Mouse (Mus musculus) midbrain, embryonic 16.5 days (tissue): ENCODE data around the gene Gm8764. TPM values are rescaled to one million over a fixed set of nuclear protein-coding genes. Genes with fewer than 3 reads are reported as not detected.
"Not testable (repeated sequence)": the region's sequence is repeated elsewhere in the genome, so short reads cannot be mapped to it uniquely, and the experiment has no call there.

Experiments used
- ATAC-seq: fragments of 200-750 bp; cut with Nextera tagmentation; 2 replicates; pipeline ENCODE4 v1.8.0; 2017; ENCODE audit warnings: moderate TSS enrichment
- H3K27ac ChIP-seq: fragments of 300-500 bp; sonication (generic); 2 replicates; pipeline ENCODE4 v1.5.1; 2014; ENCODE audit warnings: mild to moderate bottlenecking, low read length, mixed read lengths
- H3K27me3 ChIP-seq: fragments of 300-500 bp; sonication (generic); 2 replicates; pipeline ENCODE4 v1.6.1; 2014; ENCODE audit warnings: low read depth, low read length, mixed read lengths; ENCODE audit not compliant: control insufficient read depth, insufficient read depth
- H3K36me3 ChIP-seq: fragments of 300-500 bp; sonication (generic); 2 replicates; pipeline ENCODE4 v1.6.1; 2014; ENCODE audit warnings: mild to moderate bottlenecking, low read length, moderate library complexity, mixed read lengths; ENCODE audit not compliant: control insufficient read depth, insufficient read depth
- H3K4me1 ChIP-seq: fragments of 300-500 bp; sonication (generic); 2 replicates; pipeline ENCODE4 v1.6.1; 2014; ENCODE audit warnings: mild to moderate bottlenecking, low read length, mixed read lengths; ENCODE audit not compliant: control insufficient read depth, insufficient read depth
- H3K4me2 ChIP-seq: fragments of 300-500 bp; sonication (generic); 2 replicates; pipeline ENCODE4 v1.6.1; 2014; ENCODE audit warnings: mild to moderate bottlenecking, low read length, mixed read lengths
- H3K4me3 ChIP-seq: fragments of 300-500 bp; sonication (generic); 2 replicates; pipeline ENCODE4 v1.5.1; 2014; ENCODE audit warnings: low read depth, mild to moderate bottlenecking, low read length, moderate library complexity, mixed read lengths
- H3K9ac ChIP-seq: fragments of 300-500 bp; sonication (generic); 2 replicates; pipeline ENCODE4 v1.6.1; 2014; ENCODE audit warnings: low read depth, low read length, mixed read lengths
- H3K9me3 ChIP-seq: fragments of 300-500 bp; sonication (generic); replicated peaks from 2 replicates; pipeline ENCODE4 v1.6.1; 2014; ENCODE audit warnings: mild to moderate bottlenecking, low read length, mixed read lengths; ENCODE audit not compliant: control insufficient read depth, poor library complexity, severe bottlenecking
- WGBS: fragments of 180-500 bp; shearing (Covaris S2); extraction: QIAGEN DNeasy Blood & Tissue Kit; methylation state at CpG from one replicate; pipeline ENCODE4 v1.1.7; 2014; 5-methylcytosine and 5-hydroxymethylcytosine counted together
- polyA plus RNA-seq: library from polyadenylated mRNA; unstranded; fragments of >200 nt; fragmentation: Nextera tagmentation; extraction: Ambion mirVana; gene quantifications from 2 replicates; pipeline ENCODE4 v1.2.1, GENCODE M21; 2015

Gene Gm8764
- polyA plus RNA-seq = not detected in 2 replicates

DNA sequence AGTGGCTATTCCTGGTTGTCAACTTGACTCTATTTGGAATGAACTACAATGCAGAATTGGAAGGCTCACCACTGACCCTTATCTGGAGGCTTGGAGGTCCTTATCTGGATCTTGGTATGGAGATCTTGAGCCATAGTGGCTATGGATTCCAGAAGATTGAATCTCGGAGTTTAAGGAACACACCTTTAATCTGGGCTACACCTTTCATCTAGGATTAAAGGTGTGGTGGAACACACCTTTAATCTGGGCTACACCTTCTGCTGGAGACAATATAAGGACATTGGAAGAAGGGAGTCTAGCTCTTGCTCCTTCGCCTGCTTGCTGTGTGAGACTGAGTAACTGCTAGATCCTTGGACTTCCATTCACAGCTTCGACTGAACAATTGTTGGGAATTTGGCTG, at the start of gene Gm8764:
Gm8764 (plus strand) TSS at position 301 of the 400 bp plus-strand sequence.
- WGBS = no CpG with 5 or more reads among the region's 3 CpGs
- not testable (repeated sequence) for H3K9me3 ChIP-seq

DNA sequence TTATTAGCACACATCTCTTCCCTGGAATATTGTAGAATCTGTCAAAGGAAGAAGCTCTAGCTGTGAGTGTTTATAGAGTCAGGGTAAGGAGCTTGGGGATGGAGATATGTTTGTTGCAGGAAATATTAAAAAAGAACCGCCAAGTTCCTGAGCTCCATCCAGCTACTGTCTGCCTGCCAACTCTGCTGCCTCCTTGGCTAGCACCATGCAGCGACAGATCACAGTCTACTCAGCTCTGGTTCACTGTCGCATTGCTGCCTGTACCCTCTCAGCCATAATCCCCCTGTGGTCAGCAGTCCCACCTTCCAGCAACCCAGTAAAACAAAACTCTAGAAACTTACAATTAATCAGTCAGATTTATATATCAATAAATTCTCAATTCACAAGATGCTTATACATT, 49.8 kb upstream of the Gm8764 start:
- Histone ChIP-seq H3K27me3 (no peaks in the 10 kb centered on the region), H3K4me3 (no peak overlapping the region), H3K4me2 (no peak overlapping the region), H3K9ac (no peak overlapping the region), H3K4me1 (no peaks in the 10 kb centered on the region), H3K27ac (no peak overlapping the region), H3K36me3 (no peaks in the 10 kb centered on the region), H3K9me3 (no peaks in the 10 kb centered on the region)
- WGBS = 84% methylated on average over 3 of the region's 3 CpGs
- ATAC-seq = no peak

More for the DNA sequence above, at the start of gene Gm8764:
- H3K27ac ChIP-seq, H3K4me1 ChIP-seq, H3K36me3 ChIP-seq, ATAC-seq, H3K4me2 ChIP-seq, H3K27me3 ChIP-seq, H3K9ac ChIP-seq, H3K4me3 ChIP-seq: not testable (repeated sequence)

GRCm38 (mm10) chr10:104118312-104118711, 41.5 kb upstream of the Gm8764 start:
- no peak overlapping the region for H3K4me2 ChIP-seq
- no peak overlapping the region for H3K27ac ChIP-seq
- no peaks in the 10 kb centered on the region for H3K36me3 ChIP-seq
- H3K4me3 ChIP-seq = no peak overlapping the region
- H3K27me3 ChIP-seq = no peaks in the 10 kb centered on the region
- H3K4me1 ChIP-seq = no peaks in the 10 kb centered on the region
- ATAC-seq = no peak
- 77% methylated on average over 2 of the region's 2 CpGs for WGBS
- H3K9me3 ChIP-seq = no peaks in the 10 kb centered on the region
- H3K9ac ChIP-seq = no peak overlapping the region

- WGBS = no CpG with 5 or more reads among the region's 3 CpGs
- ATAC-seq = not testable (repeated sequence)
Observed at GRCm38 (mm10) chr10:104142687-104143086, 17.1 kb upstream of the Gm8764 start, which contains the start of gene Gm21293. Gene Gm21293, plus strand, starts transcription at chr10:104142987.

DNA sequence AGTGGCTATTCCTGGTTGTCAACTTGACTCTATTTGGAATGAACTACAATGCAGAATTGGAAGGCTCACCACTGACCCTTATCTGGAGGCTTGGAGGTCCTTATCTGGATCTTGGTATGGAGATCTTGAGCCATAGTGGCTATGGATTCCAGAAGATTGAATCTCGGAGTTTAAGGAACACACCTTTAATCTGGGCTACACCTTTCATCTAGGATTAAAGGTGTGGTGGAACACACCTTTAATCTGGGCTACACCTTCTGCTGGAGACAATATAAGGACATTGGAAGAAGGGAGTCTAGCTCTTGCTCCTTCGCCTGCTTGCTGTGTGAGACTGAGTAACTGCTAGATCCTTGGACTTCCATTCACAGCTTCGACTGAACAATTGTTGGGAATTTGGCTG, 8.6 kb upstream of the Gm8764 start, which contains the start of gene Gm6763:
Gm6763 (plus strand) TSS at position 301 of the 400 bp plus-strand sequence.
- H3K4me3 ChIP-seq, H3K4me1 ChIP-seq, H3K27me3 ChIP-seq, H3K4me2 ChIP-seq, H3K27ac ChIP-seq, ATAC-seq, H3K9ac ChIP-seq, H3K9me3 ChIP-seq, H3K36me3 ChIP-seq: not testable (repeated sequence)
- no CpG with 5 or more reads among the region's 3 CpGs for WGBS

More at GRCm38 (mm10) chr10:104142687-104143086, 17.1 kb upstream of the Gm8764 start, which contains the start of gene Gm21293:
- not testable (repeated sequence) for H3K9ac ChIP-seq, H3K4me2 ChIP-seq, H3K36me3 ChIP-seq, H3K27me3 ChIP-seq, H3K27ac ChIP-seq, H3K4me1 ChIP-seq, H3K9me3 ChIP-seq, H3K4me3 ChIP-seq

GRCm38 (mm10) chr10:104168215-104168614, 8.4 kb downstream of the Gm8764 start, which contains the start of gene Gm21304:
Gene Gm21304, plus strand, starts transcription at chr10:104168515.
- H3K4me2 ChIP-seq, H3K9me3 ChIP-seq, ATAC-seq, H3K36me3 ChIP-seq, H3K9ac ChIP-seq, H3K4me1 ChIP-seq, H3K27ac ChIP-seq, H3K4me3 ChIP-seq, H3K27me3 ChIP-seq: not testable (repeated sequence)
- no CpG with 5 or more reads among the region's 3 CpGs for WGBS

- not testable (repeated sequence) for H3K36me3 ChIP-seq, H3K9ac ChIP-seq, H3K4me1 ChIP-seq, H3K4me3 ChIP-seq, H3K27me3 ChIP-seq, ATAC-seq, H3K4me2 ChIP-seq, H3K27ac ChIP-seq, H3K9me3 ChIP-seq
- no CpG with 5 or more reads among the region's 3 CpGs for WGBS
Observed at GRCm38 (mm10) chr10:104176724-104177123, 16.9 kb downstream of the Gm8764 start, which contains the start of gene Gm21312. Gene Gm21312, plus strand, starts transcription at chr10:104177024.

GRCm38 (mm10) chr10:104185233-104185632, 25.4 kb downstream of the Gm8764 start, which contains the start of gene Gm20765:
Gene Gm20765, plus strand, starts transcription at chr10:104185533.
- not testable (repeated sequence) for H3K9ac ChIP-seq, H3K4me3 ChIP-seq, H3K27ac ChIP-seq, H3K9me3 ChIP-seq, H3K4me2 ChIP-seq, H3K36me3 ChIP-seq, H3K4me1 ChIP-seq, H3K27me3 ChIP-seq, ATAC-seq
- no CpG with 5 or more reads among the region's 3 CpGs for WGBS

DNA sequence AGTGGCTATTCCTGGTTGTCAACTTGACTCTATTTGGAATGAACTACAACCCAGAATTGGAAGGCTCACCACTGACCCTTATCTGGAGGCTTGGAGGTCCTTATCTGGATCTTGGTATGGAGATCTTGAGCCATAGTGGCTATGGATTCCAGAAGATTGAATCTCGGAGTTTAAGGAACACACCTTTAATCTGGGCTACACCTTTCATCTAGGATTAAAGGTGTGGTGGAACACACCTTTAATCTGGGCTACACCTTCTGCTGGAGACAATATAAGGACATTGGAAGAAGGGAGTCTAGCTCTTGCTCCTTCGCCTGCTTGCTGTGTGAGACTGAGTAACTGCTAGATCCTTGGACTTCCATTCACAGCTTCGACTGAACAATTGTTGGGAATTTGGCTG, 33.9 kb downstream of the Gm8764 start, which contains the start of gene Gm4340:
Gm4340 (plus strand) TSS at position 301 of the 400 bp plus-strand sequence.
- H3K9ac ChIP-seq, H3K4me3 ChIP-seq, H3K4me2 ChIP-seq, H3K27ac ChIP-seq, H3K9me3 ChIP-seq, H3K27me3 ChIP-seq, H3K4me1 ChIP-seq, ATAC-seq, H3K36me3 ChIP-seq: not testable (repeated sequence)
- no CpG with 5 or more reads among the region's 3 CpGs for WGBS
